Mouse (Mus musculus) G1E (cell line): ENCODE measurements around the gene Thy1. TPM values are rescaled to one million over a fixed set of nuclear protein-coding genes. Genes with fewer than 3 reads are reported as not detected.

ENCODE experiments used
- ATAC-seq: 2 replicates; pipeline ENCODE4 v1.8.0; 2016; ENCODE audit warnings: mild to moderate bottlenecking; ENCODE audit not compliant: insufficient number of reproducible peaks, poor library complexity, low FRiP score, severe bottlenecking; ENCODE audit errors: extremely low read depth
- DNase-seq: peaks from one replicate; pipeline ENCODE4 v3.0.0; 2012; ENCODE audit warnings: low spot score
- H3K27me3 ChIP-seq: 2 replicates; pipeline ENCODE4 v1.6.1; 2012; ENCODE audit warnings: mild to moderate bottlenecking, low read length, inconsistent platforms; ENCODE audit not compliant: insufficient read depth
- H3K36me3 ChIP-seq: replicated peaks from 2 replicates; pipeline ENCODE3; 2012; ENCODE audit warnings: mild to moderate bottlenecking, inconsistent platforms
- H3K4me1 ChIP-seq: 2 replicates; pipeline ENCODE4 v1.6.1; 2012; ENCODE audit warnings: low read depth, low read length, inconsistent platforms, mixed read lengths; ENCODE audit not compliant: insufficient read depth
- H3K4me3 ChIP-seq: 2 replicates; pipeline ENCODE4 v1.5.1; 2012; ENCODE audit warnings: low read depth, mild to moderate bottlenecking, inconsistent platforms, low read length, moderate library complexity, mixed read lengths
- H3K9me3 ChIP-seq: replicated peaks from 2 replicates; pipeline ENCODE4 v1.6.1; 2012; ENCODE audit warnings: inconsistent platforms
- CTCF ChIP-seq: IDR thresholded peaks from 2 replicates; pipeline ENCODE4 v1.5.1; 2012; ENCODE audit warnings: low read depth, low read length, inconsistent platforms, mixed read lengths
- GATA1 ChIP-seq: IDR thresholded peaks from 2 replicates; pipeline ENCODE4 v1.6.1; 2012; ENCODE audit warnings: borderline replicate concordance, low read length, inconsistent platforms, mixed read lengths
- GATA2 ChIP-seq: IDR thresholded peaks from 2 replicates; pipeline ENCODE4 v1.6.1; 2012; ENCODE audit warnings: low read depth, low read length, inconsistent platforms, borderline replicate concordance
- POLR2AphosphoS5 ChIP-seq: IDR thresholded peaks from 2 replicates; pipeline ENCODE4 v1.6.1; 2012; ENCODE audit warnings: low read depth, low read length, inconsistent platforms; ENCODE audit not compliant: insufficient replicate concordance
- TAL1 ChIP-seq: conservative IDR thresholded peaks from 2 replicates; pipeline ENCODE4 v1.6.1; 2012; ENCODE audit warnings: low read depth, low read length, inconsistent platforms, mixed read lengths
- polyA plus RNA-seq: library from polyadenylated mRNA; stranded (reverse); fragments of >175 nt; gene quantifications from 2 replicates; pipeline ENCODE4 v1.2.3, GENCODE M21; 2012
- total RNA-seq, 2 experiments: library from RNA; stranded (forward) in 1 of 2; stranded (reverse) in 1 of 2; fragments of 200-1000 nt in 1 of 2; fragments of >200 nt in 1 of 2; fragmentation: Nextera tagmentation in 1 of 2; gene quantifications; 2 replicates each; pipeline ENCODE4 v1.2.3; 2014 to 2017

Gene Thy1
- total and polyA plus RNA-seq, 3 experiments: not detected

DNA sequence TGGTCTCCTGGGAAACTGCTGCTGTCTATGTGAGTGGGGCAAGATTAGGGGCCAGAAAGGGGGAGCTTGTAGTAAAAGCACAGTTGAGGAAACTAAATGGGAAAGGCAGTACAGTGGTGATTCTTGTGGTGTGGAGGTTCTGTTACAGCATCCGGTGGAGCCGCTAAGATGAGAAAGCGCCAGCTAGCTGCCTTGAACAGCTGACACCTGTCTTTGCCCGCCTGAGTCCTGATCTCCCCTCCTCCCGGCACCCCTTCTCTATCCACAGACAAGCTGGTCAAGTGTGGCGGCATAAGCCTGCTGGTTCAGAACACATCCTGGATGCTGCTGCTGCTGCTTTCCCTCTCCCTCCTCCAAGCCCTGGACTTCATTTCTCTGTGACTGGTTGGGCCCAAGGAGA, 3.9 kb downstream of the Thy1 start:
- Histone ChIP-seq H3K27me3 (peaks cover 40% of the 10 kb centered on the region), H3K4me3 (no peak overlapping the region), H3K36me3 (no peaks in the 10 kb centered on the region), H3K4me1 (peaks cover 16% of the 10 kb centered on the region), H3K9me3 (no peaks in the 10 kb centered on the region)
- DNase-seq (no peak), ATAC-seq (no peak)
- TF ChIP-seq CTCF (no peak), GATA2 (no peak), TAL1 (no peak), POLR2AphosphoS5 (no peak), GATA1 (no peak)

DNA sequence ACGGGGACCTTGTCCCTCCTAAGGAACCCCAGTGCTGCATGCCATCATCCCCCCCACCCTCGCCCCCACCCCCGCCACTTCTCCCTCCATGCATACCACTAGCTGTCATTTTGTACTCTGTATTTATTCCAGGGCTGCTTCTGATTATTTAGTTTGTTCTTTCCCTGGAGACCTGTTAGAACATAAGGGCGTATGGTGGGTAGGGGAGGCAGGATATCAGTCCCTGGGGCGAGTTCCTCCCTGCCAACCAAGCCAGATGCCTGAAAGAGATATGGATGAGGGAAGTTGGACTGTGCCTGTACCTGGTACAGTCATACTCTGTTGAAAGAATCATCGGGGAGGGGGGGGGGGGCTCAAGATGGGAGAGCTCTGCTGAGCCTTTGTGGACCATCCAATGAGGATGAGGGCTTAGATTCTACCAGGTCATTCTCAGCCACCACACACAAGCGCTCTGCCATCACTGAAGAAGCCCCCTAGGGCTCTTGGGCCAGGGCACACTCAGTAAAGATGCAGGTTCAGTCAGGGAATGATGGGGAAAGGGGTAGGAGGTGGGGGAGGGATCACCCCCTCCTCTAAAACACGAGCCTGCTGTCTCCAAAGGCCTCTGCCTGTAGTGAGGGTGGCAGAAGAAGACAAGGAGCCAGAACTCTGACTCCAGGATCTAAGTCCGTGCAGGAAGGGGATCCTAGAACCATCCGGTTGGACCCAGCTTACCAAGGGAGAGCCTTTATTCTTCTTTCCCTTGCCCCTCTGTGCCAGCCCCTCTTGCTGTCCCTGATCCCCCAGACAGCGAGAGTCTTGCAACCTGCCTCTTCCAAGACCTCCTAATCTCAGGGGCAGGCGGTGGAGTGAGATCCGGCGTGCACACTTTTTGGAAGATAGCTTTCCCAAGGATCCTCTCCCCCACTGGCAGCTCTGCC, 4.6 kb downstream of the Thy1 start:
- Histone ChIP-seq H3K27me3 (peaks cover 35% of the 10 kb centered on the region), H3K9me3 (no peaks in the 10 kb centered on the region), H3K36me3 (no peaks in the 10 kb centered on the region), H3K4me1 (peaks cover 16% of the 10 kb centered on the region), H3K4me3 (no peak overlapping the region)
- no peak for DNase-seq
- no peak for TF ChIP-seq GATA2
- no peak for TF ChIP-seq POLR2AphosphoS5
- TF ChIP-seq TAL1: no peak
- no peak for TF ChIP-seq GATA1
- TF ChIP-seq CTCF: no peak
- ATAC-seq: no peak

DNA sequence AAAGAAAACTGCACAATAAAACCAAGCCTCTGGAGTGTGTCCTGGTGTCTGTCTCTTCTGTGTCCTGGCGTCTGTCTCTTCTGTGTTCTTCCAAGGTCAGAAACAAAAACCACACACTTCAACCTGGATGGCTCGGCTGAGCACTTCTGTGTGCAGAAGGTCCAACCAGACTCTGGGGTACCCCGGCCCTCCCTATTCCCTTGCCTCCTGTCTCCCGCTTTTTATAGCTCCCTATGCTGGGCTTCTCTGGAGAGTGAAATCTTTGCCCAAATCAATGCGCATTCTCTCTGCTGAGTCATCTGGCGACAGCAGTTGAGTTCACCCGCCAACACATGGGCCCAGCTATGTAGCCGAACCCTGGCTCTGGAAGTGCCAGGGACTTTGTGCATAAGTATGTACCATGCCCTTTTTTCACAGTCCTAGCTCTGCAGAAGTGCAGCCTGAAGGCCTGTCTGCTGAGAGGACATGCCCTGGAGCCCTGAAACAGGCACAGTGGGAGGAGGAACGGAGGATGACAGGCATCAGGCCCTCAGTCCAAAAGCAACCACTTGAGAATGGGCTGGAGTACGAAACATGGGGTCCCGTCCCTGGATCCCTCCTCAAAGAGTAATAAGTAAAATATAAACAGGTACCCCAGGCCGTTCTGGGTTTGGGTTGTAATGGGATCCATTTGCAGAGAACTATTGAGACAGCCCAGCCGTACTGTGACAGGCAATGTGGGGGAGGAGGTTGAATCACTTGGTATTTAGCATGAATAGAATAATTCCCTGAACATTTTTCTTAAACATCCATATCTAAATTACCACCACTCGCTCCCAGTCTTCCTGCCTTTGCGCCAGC, 5.6 kb downstream of the Thy1 start:
- no peaks in the 10 kb centered on the region for H3K9me3 ChIP-seq
- H3K4me1 ChIP-seq: peaks cover 10% of the 10 kb centered on the region
- no peak for ATAC-seq
- H3K36me3 ChIP-seq: no peaks in the 10 kb centered on the region
- H3K27me3 ChIP-seq: peaks cover 26% of the 10 kb centered on the region
- H3K4me3 ChIP-seq: no peak overlapping the region
- TF ChIP-seq TAL1: no peak
- TF ChIP-seq GATA1: no peak
- no peak for TF ChIP-seq POLR2AphosphoS5
- no peak for TF ChIP-seq GATA2
- TF ChIP-seq CTCF: no peak
- DNase-seq: no peak

DNA sequence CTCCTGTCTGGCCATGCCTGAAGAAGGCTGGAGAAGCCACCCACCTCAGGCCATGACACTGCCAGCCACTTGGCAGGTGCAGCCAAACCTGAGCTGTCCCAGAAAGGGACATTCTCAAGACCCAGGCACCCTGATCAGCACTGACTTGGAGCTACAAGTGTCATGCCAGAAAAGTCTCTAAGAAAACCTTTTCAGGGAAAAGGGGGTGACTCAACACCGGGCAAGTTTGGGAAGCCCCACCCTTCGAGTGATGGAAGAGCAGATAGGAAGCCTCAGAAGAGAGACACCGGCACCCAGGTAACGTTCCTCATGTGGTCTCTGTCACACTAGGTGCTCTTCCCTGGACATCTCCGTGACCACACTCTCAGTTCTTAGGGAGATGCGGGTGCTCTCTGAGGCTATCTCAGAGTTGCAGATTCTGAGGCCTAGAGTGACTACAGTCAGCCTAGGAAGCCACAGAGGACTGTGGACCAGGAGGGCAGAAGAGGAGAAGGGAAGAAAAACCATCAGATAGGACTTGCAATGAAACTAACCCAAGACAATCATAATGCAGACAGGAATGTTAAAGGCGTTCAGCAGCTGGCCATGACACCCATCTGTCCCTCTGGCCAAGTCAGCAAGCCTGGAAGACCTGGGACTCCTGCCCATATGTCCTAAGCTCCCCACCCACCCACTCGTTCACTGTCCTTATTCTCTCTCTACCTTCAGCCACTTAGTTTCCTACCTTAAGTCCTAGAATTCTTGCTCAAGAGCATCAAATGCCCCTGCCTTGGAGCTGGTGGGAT, 6.4 kb downstream of the Thy1 start:
- Histone ChIP-seq H3K36me3 (no peaks in the 10 kb centered on the region), H3K4me3 (no peak overlapping the region), H3K9me3 (no peaks in the 10 kb centered on the region), H3K4me1 (peaks cover 6% of the 10 kb centered on the region), H3K27me3 (peaks cover 19% of the 10 kb centered on the region)
- DNase-seq: no peak
- no peak for TF ChIP-seq CTCF
- no peak for TF ChIP-seq POLR2AphosphoS5
- TF ChIP-seq TAL1: no peak
- TF ChIP-seq GATA1: no peak
- TF ChIP-seq GATA2: no peak
- ATAC-seq: no peak

DNA sequence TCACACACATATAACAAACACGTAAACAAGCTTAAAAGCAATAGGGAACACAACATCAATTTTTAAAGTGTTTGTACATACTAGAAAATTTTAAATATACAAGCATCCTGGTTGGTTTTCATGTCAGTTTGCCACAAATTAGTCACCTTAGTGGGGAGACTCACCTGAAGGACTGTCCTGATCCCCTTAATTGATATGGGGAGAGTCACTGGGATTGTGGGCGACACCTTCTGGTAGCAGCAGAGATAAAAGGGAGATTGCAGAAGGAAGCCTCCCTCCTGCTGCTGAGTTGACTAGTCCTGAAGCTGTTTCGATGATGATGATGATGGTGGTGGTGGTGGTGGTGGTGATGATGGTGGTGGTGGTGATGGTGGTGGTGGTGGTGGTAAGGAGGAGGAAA, 9.7 kb downstream of the Thy1 start:
- H3K27me3 ChIP-seq: 0 out of 2 replicates have a peak, but pooled peaks cover 8% of the 10 kb centered on the region
- TF ChIP-seq GATA1 (no peak), GATA2 (no peak), CTCF (no peak), TAL1 (no peak), POLR2AphosphoS5 (no peak)

More for the DNA sequence above, 9.7 kb downstream of the Thy1 start:
- ATAC-seq (no peak), DNase-seq (no peak)
- H3K4me3 ChIP-seq: no peak overlapping the region
- H3K4me1 ChIP-seq: peaks cover 2% of the 10 kb centered on the region; the same call in 1 of the 2 replicates
- no peaks in the 10 kb centered on the region for H3K9me3 ChIP-seq
- no peaks in the 10 kb centered on the region for H3K36me3 ChIP-seq
